Mouse (Mus musculus) heart, embryonic 14.5 days (tissue): ENCODE results near the gene Shd. TPM values are rescaled to one million over a fixed set of nuclear protein-coding genes. Genes with fewer than 3 reads are reported as not detected.
A peak's percentile ranks its signal among the peaks of the same experiment; 100 is the strongest.

Source experiments
- ATAC-seq: fragments of 200-750 bp; cut with Nextera tagmentation; 2 replicates; pipeline ENCODE4 v1.8.0; 2017; ENCODE audit warnings: low read depth, moderate TSS enrichment; ENCODE audit not compliant: insufficient number of reproducible peaks, insufficient read depth, low FRiP score
- H3K27ac ChIP-seq, 2 experiments: fragments of 200-500 bp in 1 of 2; fragments of 300-500 bp in 1 of 2; sonication (generic) in 1 of 2; replicated peaks in 1 of 2; 2 replicates each; pipeline ENCODE4 v1.5.1; 2012 to 2014; ENCODE audit warnings: low read depth in 2 of 2, low read length in 2 of 2, control low read depth in 1 of 2, mild to moderate bottlenecking in 1 of 2, mixed read lengths in 1 of 2; ENCODE audit not compliant: control insufficient read depth in 1 of 2, insufficient read depth in 1 of 2
- H3K27me3 ChIP-seq: fragments of 300-500 bp; sonication (generic); 2 replicates; pipeline ENCODE4 v1.6.1; 2014; ENCODE audit warnings: mild to moderate bottlenecking, low read length, control low read depth; ENCODE audit not compliant: control insufficient read depth, insufficient read depth
- H3K36me3 ChIP-seq: fragments of 300-500 bp; sonication (generic); 2 replicates; pipeline ENCODE4 v1.6.1; 2014; ENCODE audit warnings: mild to moderate bottlenecking, control low read depth, low read length, mixed read lengths; ENCODE audit not compliant: control insufficient read depth, insufficient read depth
- H3K4me1 ChIP-seq, 2 experiments: fragments of 200-500 bp in 1 of 2; fragments of 300-500 bp in 1 of 2; sonication (generic) in 1 of 2; 2 replicates each; pipeline ENCODE4 v1.6.1; 2012 to 2014; ENCODE audit warnings: low read length in 2 of 2, control low read depth in 1 of 2, mixed read lengths in 1 of 2; ENCODE audit not compliant: control insufficient read depth in 2 of 2, insufficient read depth in 2 of 2
- H3K4me2 ChIP-seq: fragments of 300-500 bp; sonication (generic); 2 replicates; pipeline ENCODE4 v1.6.1; 2014; ENCODE audit warnings: mild to moderate bottlenecking, low read length
- H3K4me3 ChIP-seq, 2 experiments: fragments of 200-500 bp in 1 of 2; fragments of 300-500 bp in 1 of 2; sonication (generic) in 1 of 2; 2 replicates each; pipeline ENCODE4 v1.5.1; 2012 to 2014; ENCODE audit warnings: low read length in 2 of 2, mild to moderate bottlenecking in 2 of 2, control low read depth in 1 of 2, low read depth in 1 of 2, moderate library complexity in 1 of 2; ENCODE audit not compliant: control insufficient read depth in 1 of 2, insufficient read depth in 1 of 2
- H3K9ac ChIP-seq: fragments of 300-500 bp; sonication (generic); 2 replicates; pipeline ENCODE4 v1.6.1; 2014; ENCODE audit warnings: mild to moderate bottlenecking, low read length
- H3K9me3 ChIP-seq: fragments of 300-500 bp; sonication (generic); 2 replicates; pipeline ENCODE4 v1.6.1; 2016; ENCODE audit warnings: low read length, control low read depth; ENCODE audit not compliant: control insufficient read depth
- WGBS: fragments of 180-500 bp; shearing (Covaris S2); extraction: QIAGEN DNeasy Blood & Tissue Kit; methylation state at CpG from one replicate; pipeline ENCODE4 v1.1.7; 2014; 5-methylcytosine and 5-hydroxymethylcytosine counted together
- polyA plus RNA-seq: library from polyadenylated mRNA; unstranded; fragments of >200 nt; fragmentation: Nextera tagmentation; extraction: Ambion mirVana; gene quantifications from 2 replicates; pipeline ENCODE4 v1.2.1, GENCODE M21; 2014

The Shd gene
- polyA plus RNA-seq, 1 experiment from 2014 or later = 7.1 TPM

GRCm38 (mm10) chr17:55968210-55968609 lies 2.1 kb upstream of the Shd start:
- Histone ChIP-seq H3K27ac (no peak overlapping the region), H3K9ac (no peak overlapping the region)
- 24% methylated on average over 7 of the region's 7 CpGs for WGBS

GRCm38 (mm10) chr17:55969560-55969959 lies 707 bp upstream of the Shd start:
- ATAC-seq = no peak
- Histone ChIP-seq H3K4me2 (peak overlapping the region; percentile 90; the same call in 1 of the 2 replicates), H3K9me3 (no peaks in the 10 kb centered on the region), H3K4me3 (no peak overlapping the region), H3K9ac (no peak overlapping the region), H3K27me3 (peaks cover 13% of the 10 kb centered on the region), H3K36me3 (peaks cover 27% of the 10 kb centered on the region), H3K27ac (no peak overlapping the region), H3K4me1 (peaks cover 12 to 32% of the 10 kb centered on the region in 2 experiments; a peak in 3 of 4 replicates)
- WGBS = 42% methylated on average over 14 of the region's 14 CpGs

More at GRCm38 (mm10) chr17:55968210-55968609, 2.1 kb upstream of the Shd start:
- Histone ChIP-seq H3K9me3 (no peaks in the 10 kb centered on the region), H3K27me3 (peaks cover 13% of the 10 kb centered on the region), H3K4me1 (peaks cover 12 to 32% of the 10 kb centered on the region in 2 experiments; a peak in 3 of 4 replicates), H3K4me2 (no peak overlapping the region), H3K4me3 (no peak overlapping the region), H3K36me3 (peaks cover 34% of the 10 kb centered on the region)
- ATAC-seq = no peak

GRCm38 (mm10) chr17:55971453-55971852 lies 1.2 kb downstream of the Shd start:
- no peaks in the 10 kb centered on the region for H3K9me3 ChIP-seq
- peaks cover 12 to 32% of the 10 kb centered on the region in 2 experiments; a peak in 3 of 4 replicates for H3K4me1 ChIP-seq
- H3K36me3 ChIP-seq = peaks cover 11% of the 10 kb centered on the region
- peaks cover 13% of the 10 kb centered on the region for H3K27me3 ChIP-seq
- no peak overlapping the region for H3K9ac ChIP-seq
- 0 out of 4 replicates have a peak overlapping the region, but pooled peaks of 1 of the 2 experiments have one; percentile 57 for H3K4me3 ChIP-seq
- peak overlapping the region; percentile 90; the same call in 1 of the 2 replicates for H3K4me2 ChIP-seq
- no peak for ATAC-seq
- WGBS = 32% methylated on average over 22 of the region's 22 CpGs
- no peak overlapping the region for H3K27ac ChIP-seq

GRCm38 (mm10) chr17:55976255-55976862 lies 6.1 kb downstream of the Shd start:
- H3K9ac ChIP-seq = no peak overlapping the region
- no peaks in the 10 kb centered on the region for H3K36me3 ChIP-seq
- H3K4me3 ChIP-seq = no peak overlapping the region
- WGBS = 15% methylated on average over 13 of the region's 13 CpGs
- H3K27me3 ChIP-seq = peaks cover 6% of the 10 kb centered on the region
- ATAC-seq = no peak; the same call in 1 of the 2 replicates
- H3K4me2 ChIP-seq = no peak overlapping the region
- peaks cover 0 to under 1% of the 10 kb centered on the region in 2 experiments; a peak in 3 of 4 replicates for H3K4me1 ChIP-seq
- H3K27ac ChIP-seq = no peak overlapping the region
- H3K9me3 ChIP-seq = no peaks in the 10 kb centered on the region

GRCm38 (mm10) chr17:55977301-55977700 lies 7.0 kb downstream of the Shd start:
- Histone ChIP-seq H3K4me3 (no peak overlapping the region), H3K4me1 (no peaks in the 10 kb centered on the region; a peak in 2 of 4 replicates), H3K4me2 (no peak overlapping the region), H3K36me3 (no peaks in the 10 kb centered on the region), H3K27me3 (no peaks in the 10 kb centered on the region), H3K9ac (no peak overlapping the region), H3K9me3 (no peaks in the 10 kb centered on the region), H3K27ac (no peak overlapping the region)
- ATAC-seq = no peak
- 61% methylated on average over 3 of the region's 3 CpGs for WGBS

- H3K4me1 ChIP-seq = peaks cover 0 to 3% of the 10 kb centered on the region in 2 experiments; a peak in 2 of 4 replicates
- H3K4me2 ChIP-seq = peak within 1 kb of the TSS; percentile 60
- peak within 1 kb of the TSS; percentile 35 to 37 for H3K4me3 ChIP-seq
- peaks cover 29% of the 10 kb centered on the region for H3K27me3 ChIP-seq
- no peaks in the 10 kb centered on the region for H3K36me3 ChIP-seq
- no peak for ATAC-seq
- 11% methylated on average over 27 of the region's 35 CpGs for WGBS
- 0 out of 2 replicates have a peak, but pooled peaks cover 2% of the 10 kb centered on the region for H3K9me3 ChIP-seq
- no peak within 1 kb of the TSS for H3K27ac ChIP-seq
- 0 out of 2 replicates have a peak within 1 kb of the TSS, but pooled peaks have one; percentile 39 for H3K9ac ChIP-seq
Observed at GRCm38 (mm10) chr17:55986030-55986961, 16.0 kb downstream of the Shd start, which contains the start of gene Fsd1. Gene Fsd1, plus strand, starts transcription at chr17:55986509.

- H3K36me3 ChIP-seq = no peaks in the 10 kb centered on the region
- H3K9me3 ChIP-seq = no peaks in the 10 kb centered on the region
- 67% methylated on average over 8 of the region's 8 CpGs for WGBS
- H3K9ac ChIP-seq = no peak overlapping the region
- peaks cover 24% of the 10 kb centered on the region for H3K27me3 ChIP-seq
- H3K27ac ChIP-seq = no peak overlapping the region
- H3K4me3 ChIP-seq = no peak overlapping the region
- peaks cover 0 to 3% of the 10 kb centered on the region in 2 experiments; a peak in 2 of 4 replicates for H3K4me1 ChIP-seq
- no peak; the same call in 1 of the 2 replicates for ATAC-seq
- no peak overlapping the region for H3K4me2 ChIP-seq
Observed at GRCm38 (mm10) chr17:55990278-55990898, 20.1 kb downstream of the Shd start.
